Mouse (Mus musculus) limb, embryonic 13.5 days (tissue): ENCODE measurements around the gene Hoxa5. TPM values are rescaled to one million over a fixed set of nuclear protein-coding genes. Genes with fewer than 3 reads are reported as not detected.

ENCODE experiments used
- ATAC-seq: fragments of 200-750 bp; cut with Nextera tagmentation; 2 replicates; pipeline ENCODE4 v1.8.0; 2017; ENCODE audit warnings: low read depth, moderate number of reproducible peaks, moderate TSS enrichment; ENCODE audit not compliant: low FRiP score
- H3K27ac ChIP-seq: fragments of 300-500 bp; sonication (generic); 2 replicates; pipeline ENCODE4 v1.5.1; 2015; ENCODE audit warnings: inconsistent platforms, mild to moderate bottlenecking, moderate library complexity
- H3K27me3 ChIP-seq: fragments of 300-500 bp; sonication (generic); 2 replicates; pipeline ENCODE4 v1.6.1; 2015; ENCODE audit warnings: mild to moderate bottlenecking, inconsistent platforms
- H3K36me3 ChIP-seq: fragments of 300-500 bp; sonication (generic); 2 replicates; pipeline ENCODE4 v1.6.1; 2015; ENCODE audit warnings: inconsistent platforms, mild to moderate bottlenecking, moderate library complexity
- H3K4me1 ChIP-seq: fragments of 300-500 bp; sonication (generic); 2 replicates; pipeline ENCODE4 v1.6.1; 2015; ENCODE audit warnings: inconsistent platforms
- H3K4me2 ChIP-seq: fragments of 300-500 bp; sonication (generic); replicated peaks from 2 replicates; pipeline ENCODE4 v1.6.1; 2015; ENCODE audit warnings: inconsistent platforms, mild to moderate bottlenecking, moderate library complexity
- H3K4me3 ChIP-seq: fragments of 300-500 bp; sonication (generic); 2 replicates; pipeline ENCODE4 v1.5.1; 2015; ENCODE audit warnings: moderate library complexity, mild to moderate bottlenecking, inconsistent platforms
- H3K9ac ChIP-seq: fragments of 300-500 bp; sonication (generic); 2 replicates; pipeline ENCODE4 v1.6.1; 2015; ENCODE audit warnings: mild to moderate bottlenecking, inconsistent platforms
- H3K9me3 ChIP-seq: fragments of 300-500 bp; sonication (generic); 2 replicates; pipeline ENCODE4 v1.6.1; 2016; ENCODE audit warnings: inconsistent platforms
- WGBS: fragments of 180-500 bp; shearing (Covaris S2); methylation state at CpG from one replicate; pipeline ENCODE4 v1.1.7; 2015; 5-methylcytosine and 5-hydroxymethylcytosine counted together
- polyA plus RNA-seq: library from polyadenylated mRNA; unstranded; fragments of >200 nt; fragmentation: Nextera tagmentation; extraction: Ambion mirVana; gene quantifications from 2 replicates; pipeline ENCODE4 v1.2.1, GENCODE M21; 2015

Hoxa5 gene
- polyA plus RNA-seq, 1 experiment from 2014 or later = 5.3 TPM

DNA sequence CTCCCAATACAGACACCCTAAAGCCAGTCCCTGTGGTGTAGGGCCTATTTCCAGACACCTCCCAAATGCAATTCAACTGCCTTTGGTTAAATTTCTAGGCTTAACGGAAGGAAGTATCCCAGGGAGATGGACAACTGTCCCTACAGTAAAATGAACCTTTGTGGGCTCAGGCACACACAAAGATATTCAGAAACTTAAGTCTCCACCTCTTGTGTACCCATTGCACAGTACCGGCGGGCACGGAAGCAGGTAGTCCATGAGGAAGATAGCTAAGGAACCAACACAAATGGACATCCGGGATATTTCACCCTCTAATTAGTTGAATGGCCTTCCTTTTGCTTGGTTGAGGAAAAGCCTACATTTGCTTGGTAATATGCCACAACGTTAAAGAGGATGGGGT lies 28.0 kb downstream of the Hoxa5 start:
- H3K4me2 ChIP-seq = peak overlapping the region; percentile 70
- peak overlapping the region; percentile 47 for H3K4me3 ChIP-seq

DNA sequence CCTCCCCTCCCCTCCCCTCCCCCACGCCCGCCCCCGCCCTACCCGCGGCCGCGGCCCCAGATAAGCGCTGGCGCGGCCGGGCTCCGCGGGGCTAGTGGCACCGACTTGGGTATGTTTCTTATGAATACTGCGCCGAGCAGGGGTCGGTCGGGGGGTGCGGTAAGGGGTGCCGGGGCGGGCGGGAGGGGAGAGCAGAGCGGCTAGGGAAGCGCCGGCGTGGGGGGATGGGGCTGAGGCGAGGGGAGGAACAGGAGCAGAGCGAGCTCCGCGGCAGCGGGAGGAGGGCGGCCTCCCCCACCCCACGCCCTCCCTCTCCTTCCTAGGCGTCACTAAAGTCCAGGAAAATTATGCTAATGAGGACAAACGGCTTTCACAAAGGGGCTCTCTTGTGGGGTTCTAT lies 28.5 kb downstream of the Hoxa5 start:
- Histone ChIP-seq H3K27ac (no peak overlapping the region; the same call in 1 of the 2 replicates), H3K4me3 (peak overlapping the region; percentile 47), H3K9me3 (no peaks in the 10 kb centered on the region), H3K4me2 (peak overlapping the region; percentile 70), H3K36me3 (peaks cover 7% of the 10 kb centered on the region; the same call in 1 of the 2 replicates), H3K27me3 (peaks cover 66% of the 10 kb centered on the region), H3K4me1 (peaks cover 85% of the 10 kb centered on the region), H3K9ac (peak overlapping the region; percentile 63)
- WGBS = 0% methylated on average over 17 of the region's 35 CpGs
- ATAC-seq = no peak

More for the DNA sequence above, 28.0 kb downstream of the Hoxa5 start:
- H3K27ac ChIP-seq = no peak overlapping the region
- H3K27me3 ChIP-seq = peaks cover 66% of the 10 kb centered on the region
- peaks cover 80% of the 10 kb centered on the region for H3K4me1 ChIP-seq
- peaks cover 3% of the 10 kb centered on the region; the same call in 1 of the 2 replicates for H3K36me3 ChIP-seq
- no peak for ATAC-seq
- WGBS = 7% methylated on average over 6 of the region's 6 CpGs
- peak overlapping the region; percentile 63; the same call in 1 of the 2 replicates for H3K9ac ChIP-seq
- no peaks in the 10 kb centered on the region for H3K9me3 ChIP-seq

DNA sequence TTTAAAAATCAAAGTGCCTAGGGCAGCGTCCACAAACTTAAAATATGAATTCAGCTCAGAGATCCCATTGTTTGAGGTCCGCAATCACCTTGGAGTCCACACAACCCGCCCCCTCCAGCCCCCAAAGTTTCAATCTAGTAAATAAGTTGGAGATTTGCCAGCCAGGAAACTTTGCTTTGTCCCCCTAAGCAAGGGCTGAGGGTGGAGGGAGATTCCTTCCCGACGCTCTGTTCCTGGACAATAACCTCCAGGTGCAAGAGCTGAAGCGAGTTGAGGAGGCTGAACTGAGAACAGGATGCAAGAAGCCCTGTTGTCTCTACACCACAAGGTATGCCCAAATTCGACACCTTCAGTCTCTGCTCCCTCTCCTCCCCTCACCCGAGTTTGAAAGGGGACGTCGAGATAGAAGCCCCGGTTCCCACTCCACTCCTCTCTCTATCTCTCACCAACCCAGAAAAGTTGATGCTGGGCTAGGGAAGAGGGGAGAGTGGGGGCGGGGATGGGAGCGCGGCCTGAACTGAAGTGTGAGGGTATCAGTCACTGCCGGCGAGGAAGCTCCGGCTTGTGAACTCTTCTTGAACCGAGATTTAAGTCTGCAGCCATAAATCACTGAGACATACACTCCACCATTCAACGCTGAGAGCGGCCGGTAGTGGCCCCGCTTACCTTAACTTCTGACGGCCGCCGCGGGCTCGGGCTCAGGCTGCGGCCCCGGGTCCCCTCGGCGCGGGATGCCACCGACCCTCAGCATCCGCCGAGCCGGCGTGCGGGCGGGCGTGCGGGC lies 29.2 kb downstream of the Hoxa5 start:
- Histone ChIP-seq H3K4me1 (peaks cover 88% of the 10 kb centered on the region), H3K36me3 (peaks cover 14% of the 10 kb centered on the region), H3K27ac (peak overlapping the region; percentile 55; the same call in 1 of the 2 replicates), H3K27me3 (peaks cover 66% of the 10 kb centered on the region), H3K9ac (peak overlapping the region; percentile 63), H3K4me3 (peak overlapping the region; percentile 47), H3K4me2 (peak overlapping the region; percentile 70), H3K9me3 (no peaks in the 10 kb centered on the region)
- 8% methylated on average over 41 of the region's 41 CpGs for WGBS
- no peak for ATAC-seq

DNA sequence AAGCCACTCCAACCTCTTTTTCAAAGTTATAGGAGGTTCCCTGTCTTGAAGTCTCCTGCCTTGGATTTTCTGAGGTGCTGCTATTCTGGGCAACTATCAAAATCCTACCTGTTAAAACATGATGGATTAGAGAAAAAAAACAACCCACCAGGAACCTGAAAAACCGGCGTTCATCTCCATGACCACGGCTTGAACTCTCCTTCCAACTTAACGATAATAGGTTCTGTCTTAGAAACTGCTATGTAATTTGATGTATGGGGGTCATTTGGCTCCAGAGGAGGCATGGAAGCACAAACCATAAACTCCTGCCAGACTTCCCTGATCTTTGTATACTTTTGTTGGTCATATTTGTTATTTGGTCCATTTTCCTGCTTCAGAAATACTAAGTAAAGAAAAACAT lies 30.7 kb downstream of the Hoxa5 start:
- H3K27me3 ChIP-seq = peaks cover 62% of the 10 kb centered on the region
- H3K27ac ChIP-seq = 0 out of 2 replicates have a peak overlapping the region, but pooled peaks have one; percentile 61
- no peak for ATAC-seq
- H3K9me3 ChIP-seq = no peaks in the 10 kb centered on the region
- no peak overlapping the region for H3K4me3 ChIP-seq
- H3K4me2 ChIP-seq = 0 out of 2 replicates have a peak overlapping the region, but pooled peaks have one; percentile 9
- peaks cover 18% of the 10 kb centered on the region for H3K36me3 ChIP-seq
- peaks cover 80% of the 10 kb centered on the region for H3K4me1 ChIP-seq
- WGBS = 14% methylated on average over 4 of the region's 4 CpGs
- H3K9ac ChIP-seq = no peak overlapping the region

DNA sequence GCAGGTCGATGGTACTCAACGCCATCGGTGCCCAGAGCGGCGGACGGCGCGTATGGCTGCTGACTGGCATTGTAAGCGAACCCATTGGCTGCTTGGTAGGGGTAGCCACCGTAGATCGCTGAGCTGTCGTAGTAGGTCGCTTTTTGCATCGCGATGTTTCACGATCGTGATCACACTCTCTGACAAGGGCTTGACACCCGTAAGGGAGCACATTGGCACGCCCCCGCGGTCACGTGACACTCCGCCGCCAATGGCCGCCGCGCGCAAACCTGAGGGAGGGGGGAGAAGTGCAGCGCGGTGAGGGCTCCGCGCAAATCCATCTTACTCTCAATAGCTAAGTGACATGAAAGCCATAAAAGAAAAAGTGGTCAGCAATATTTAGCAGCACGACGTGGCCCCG lies 31.9 kb downstream of the Hoxa5 start:
- no peaks in the 10 kb centered on the region for H3K9me3 ChIP-seq
- H3K4me2 ChIP-seq = peak overlapping the region; percentile 69
- peak overlapping the region; percentile 41 for H3K4me3 ChIP-seq
- peak overlapping the region; percentile 54 for H3K9ac ChIP-seq
- ATAC-seq = peak; percentile 64
- peaks cover 18% of the 10 kb centered on the region for H3K36me3 ChIP-seq
- WGBS = 1% methylated on average over 35 of the region's 35 CpGs
- H3K27me3 ChIP-seq = peaks cover 64% of the 10 kb centered on the region
- peaks cover 77% of the 10 kb centered on the region for H3K4me1 ChIP-seq
- peak overlapping the region; percentile 61; the same call in 1 of the 2 replicates for H3K27ac ChIP-seq

DNA sequence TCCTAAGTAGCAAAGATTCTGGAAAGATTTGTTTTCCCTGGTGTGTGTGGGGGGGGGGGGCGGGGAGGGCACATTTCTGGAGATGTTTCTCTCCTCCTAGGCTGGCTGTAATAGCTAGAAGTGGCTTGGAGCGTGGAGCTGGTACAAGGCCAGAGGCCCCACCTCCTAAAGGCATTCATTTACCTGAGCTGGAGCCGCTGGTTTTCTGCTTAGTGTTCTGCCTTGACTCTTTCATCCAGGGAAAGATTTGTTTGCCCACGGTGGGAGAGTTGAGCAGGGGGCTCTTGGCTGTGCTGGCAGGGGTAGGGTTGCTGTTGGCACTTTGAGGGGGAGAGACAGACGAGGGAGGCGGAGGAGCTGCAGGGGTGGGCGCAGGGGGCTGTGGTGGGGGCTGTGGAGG lies 32.4 kb downstream of the Hoxa5 start:
- H3K9ac ChIP-seq = peak overlapping the region; percentile 54; the same call in 1 of the 2 replicates
- WGBS = 27% methylated on average over 7 of the region's 7 CpGs
- ATAC-seq = no peak
- H3K27ac ChIP-seq = peak overlapping the region; percentile 55; the same call in 1 of the 2 replicates
- H3K9me3 ChIP-seq = no peaks in the 10 kb centered on the region
- H3K4me2 ChIP-seq = peak overlapping the region; percentile 69
- peaks cover 18% of the 10 kb centered on the region for H3K36me3 ChIP-seq
- H3K27me3 ChIP-seq = peaks cover 65% of the 10 kb centered on the region
- peaks cover 71% of the 10 kb centered on the region for H3K4me1 ChIP-seq
- H3K4me3 ChIP-seq = peak overlapping the region; percentile 41

DNA sequence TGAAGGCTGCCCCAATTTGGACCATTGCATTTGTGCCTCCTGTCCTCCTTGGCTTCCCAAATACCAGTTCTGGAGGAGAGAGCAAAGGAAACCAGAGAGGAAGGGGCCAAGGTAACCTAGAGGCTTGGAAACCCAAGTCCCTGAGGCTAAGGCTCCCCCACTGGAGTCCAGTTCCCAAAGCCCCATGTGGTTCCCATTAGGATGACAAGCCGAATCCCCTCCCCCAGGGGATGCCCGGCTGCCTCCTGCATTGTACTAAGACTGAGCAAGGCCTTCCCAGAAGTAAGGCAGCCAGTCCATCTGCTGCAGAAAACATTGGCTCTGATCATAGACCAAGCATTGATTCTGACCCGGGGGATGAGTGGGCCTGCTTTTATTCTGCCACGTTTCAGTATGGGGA lies 33.1 kb downstream of the Hoxa5 start:
- no peak for ATAC-seq
- Histone ChIP-seq H3K4me1 (peaks cover 65% of the 10 kb centered on the region), H3K4me3 (no peak overlapping the region), H3K36me3 (peaks cover 18% of the 10 kb centered on the region), H3K9ac (no peak overlapping the region), H3K27me3 (peaks cover 66% of the 10 kb centered on the region), H3K27ac (no peak overlapping the region; the same call in 1 of the 2 replicates), H3K9me3 (no peaks in the 10 kb centered on the region), H3K4me2 (no peak overlapping the region)
- 12% methylated on average over 4 of the region's 4 CpGs for WGBS

DNA sequence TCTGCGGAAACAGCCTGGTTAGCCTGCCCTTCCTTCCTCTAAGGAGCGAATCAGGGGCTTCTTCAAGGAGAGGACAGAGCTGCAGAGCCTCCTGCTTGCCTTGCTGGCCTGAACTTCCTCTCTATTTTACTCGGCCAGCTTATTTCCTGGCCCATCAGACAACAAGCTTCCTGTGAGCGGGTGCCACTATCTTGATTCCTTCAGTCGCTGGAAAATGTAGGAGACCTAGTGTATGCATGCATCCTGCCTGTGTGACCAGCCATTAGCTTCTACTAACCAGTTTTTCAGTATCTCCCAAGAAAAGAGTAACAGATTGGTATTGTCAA lies 33.5 kb downstream of the Hoxa5 start:
- Histone ChIP-seq H3K9me3 (no peaks in the 10 kb centered on the region), H3K9ac (no peak overlapping the region), H3K4me1 (peaks cover 62% of the 10 kb centered on the region), H3K4me3 (no peak overlapping the region), H3K27ac (no peak overlapping the region; the same call in 1 of the 2 replicates), H3K36me3 (peaks cover 18% of the 10 kb centered on the region), H3K4me2 (no peak overlapping the region), H3K27me3 (peaks cover 67% of the 10 kb centered on the region)
- ATAC-seq = no peak
- WGBS = 47% methylated on average over 5 of the region's 5 CpGs

DNA sequence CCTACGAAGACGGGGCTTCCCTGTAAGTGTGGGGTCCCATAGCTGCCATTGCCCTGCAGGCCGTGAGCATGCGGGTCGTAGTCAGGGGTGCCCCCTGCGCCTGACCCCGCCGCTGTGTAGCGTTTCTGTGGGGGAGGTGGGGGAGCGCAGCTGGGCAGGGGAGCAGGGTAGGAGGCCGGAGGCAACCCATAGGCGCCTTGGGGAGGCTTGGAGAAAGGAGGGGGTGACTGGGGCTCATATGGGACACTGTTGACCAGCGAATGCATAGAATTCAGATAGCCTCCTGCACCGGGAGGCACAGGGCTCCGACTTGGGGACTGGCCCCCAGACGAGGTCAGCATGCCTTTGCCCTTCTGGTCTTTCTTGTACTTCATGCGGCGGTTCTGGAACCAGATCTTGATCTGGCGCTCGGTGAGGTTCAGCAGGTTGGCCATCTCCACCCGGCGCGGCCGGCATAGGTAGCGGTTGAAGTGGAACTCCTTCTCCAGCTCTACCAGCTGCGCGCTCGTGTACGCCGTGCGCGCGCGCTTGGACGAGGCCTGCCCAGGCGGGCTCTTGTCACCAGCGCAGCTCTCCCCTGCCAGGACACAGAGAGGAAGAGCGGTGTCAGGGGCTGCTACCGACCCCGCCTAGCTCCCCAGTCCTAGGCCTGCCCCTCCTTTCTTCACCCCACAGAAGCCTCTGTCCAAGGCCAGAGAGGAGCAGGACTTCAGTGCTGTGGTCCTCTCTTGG lies 34.1 kb downstream of the Hoxa5 start:
- Histone ChIP-seq H3K36me3 (peaks cover 18% of the 10 kb centered on the region), H3K4me1 (peaks cover 61% of the 10 kb centered on the region), H3K27ac (no peak overlapping the region), H3K4me3 (no peak overlapping the region), H3K9me3 (no peaks in the 10 kb centered on the region), H3K27me3 (peaks cover 71% of the 10 kb centered on the region), H3K9ac (no peak overlapping the region), H3K4me2 (peak overlapping the region; percentile 27; the same call in 1 of the 2 replicates)
- no peak for ATAC-seq
- WGBS = 32% methylated on average over 40 of the region's 40 CpGs

DNA sequence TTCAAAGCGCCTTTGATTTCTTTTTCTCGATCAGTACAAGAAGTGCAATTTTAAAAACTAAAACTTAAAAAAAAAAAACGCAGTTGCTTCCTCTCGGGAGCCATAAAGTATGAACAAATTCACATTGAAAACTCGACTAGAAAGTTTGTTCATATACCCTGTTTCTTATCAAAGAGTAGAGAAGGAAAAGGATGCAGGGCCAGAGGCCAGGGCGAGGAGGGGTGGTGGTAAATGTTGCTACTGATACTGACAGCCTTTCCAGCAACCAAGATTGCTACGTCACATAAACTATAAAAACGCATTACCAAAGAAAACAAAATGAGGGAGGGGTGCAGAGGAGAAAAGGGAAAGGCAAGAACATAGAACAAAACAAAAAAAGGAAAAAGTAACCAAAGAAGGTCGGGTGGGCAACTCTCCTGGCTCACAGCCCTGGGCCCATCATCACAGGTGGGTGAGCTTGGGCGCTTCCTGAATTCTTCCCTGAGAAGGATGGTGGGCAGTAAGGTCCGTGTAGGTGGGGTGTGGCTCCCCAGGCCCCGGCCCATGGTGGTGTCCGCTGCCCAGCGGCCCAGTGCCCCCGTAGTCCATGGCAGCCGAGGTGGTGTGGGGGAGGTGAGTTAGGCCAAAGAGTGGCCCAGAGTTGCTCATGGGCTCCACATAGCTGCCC lies 34.8 kb downstream of the Hoxa5 start:
- WGBS = 49% methylated on average over 16 of the region's 16 CpGs
- no peaks in the 10 kb centered on the region for H3K9me3 ChIP-seq
- H3K36me3 ChIP-seq = peaks cover 18% of the 10 kb centered on the region
- H3K4me1 ChIP-seq = peaks cover 59% of the 10 kb centered on the region
- H3K4me3 ChIP-seq = no peak overlapping the region
- H3K9ac ChIP-seq = no peak overlapping the region
- no peak overlapping the region for H3K27ac ChIP-seq
- peaks cover 71% of the 10 kb centered on the region for H3K27me3 ChIP-seq
- H3K4me2 ChIP-seq = peak overlapping the region; percentile 27; the same call in 1 of the 2 replicates
- no peak for ATAC-seq

DNA sequence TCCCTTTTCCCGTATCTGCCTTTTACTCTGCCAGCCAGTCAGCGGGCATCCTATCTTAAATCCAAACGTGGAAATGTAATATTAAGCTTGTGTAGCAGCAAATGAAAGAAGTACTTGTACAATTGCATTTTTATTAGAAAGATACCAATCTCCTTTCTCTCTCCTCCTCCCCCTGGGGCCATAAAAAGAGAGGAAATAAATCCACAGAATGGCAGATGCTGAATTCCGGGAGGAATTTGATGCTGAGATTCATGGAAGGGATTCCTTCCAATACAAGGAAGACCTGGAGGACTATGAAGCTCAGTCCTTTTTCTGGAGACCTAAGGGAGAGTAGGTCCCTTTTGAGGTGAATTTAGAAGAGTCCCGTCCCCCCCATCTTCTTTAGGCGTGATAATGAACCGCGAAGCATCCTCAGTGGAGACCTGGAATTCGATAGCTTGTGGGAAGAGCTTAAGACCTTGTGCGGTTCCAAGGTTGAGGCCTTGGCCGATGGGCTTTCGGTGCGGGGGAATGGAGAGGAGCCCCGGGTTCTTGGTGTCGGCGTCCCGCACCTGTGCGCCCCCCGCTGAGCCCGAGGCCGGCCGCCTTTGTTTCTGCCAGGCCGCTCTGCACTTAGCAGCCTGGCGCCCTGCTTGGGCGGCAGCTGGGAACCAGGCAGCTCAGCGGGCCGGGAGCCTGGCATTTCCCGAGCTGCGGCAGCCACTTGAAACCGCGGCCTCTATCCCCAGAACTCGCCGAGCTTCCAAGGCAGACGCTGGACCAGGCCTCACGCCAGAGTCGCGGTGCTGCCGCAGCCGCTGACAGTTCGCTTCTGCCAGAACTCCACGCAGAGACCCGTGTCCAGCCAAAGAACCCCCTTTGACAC lies 36.0 kb downstream of the Hoxa5 start:
- peak overlapping the region; percentile 42 for H3K4me2 ChIP-seq
- 13% methylated on average over 42 of the region's 42 CpGs for WGBS
- peak overlapping the region; percentile 25; the same call in 1 of the 2 replicates for H3K9ac ChIP-seq
- H3K9me3 ChIP-seq = no peaks in the 10 kb centered on the region
- peaks cover 67% of the 10 kb centered on the region for H3K4me1 ChIP-seq
- H3K4me3 ChIP-seq = peak overlapping the region; percentile 19; the same call in 1 of the 2 replicates
- H3K27ac ChIP-seq = no peak overlapping the region
- H3K27me3 ChIP-seq = peaks cover 83% of the 10 kb centered on the region
- H3K36me3 ChIP-seq = peaks cover 18% of the 10 kb centered on the region
- ATAC-seq = no peak
